Mouse (Mus musculus): ENCODE results near the gene Src.

Src gene

DNA sequence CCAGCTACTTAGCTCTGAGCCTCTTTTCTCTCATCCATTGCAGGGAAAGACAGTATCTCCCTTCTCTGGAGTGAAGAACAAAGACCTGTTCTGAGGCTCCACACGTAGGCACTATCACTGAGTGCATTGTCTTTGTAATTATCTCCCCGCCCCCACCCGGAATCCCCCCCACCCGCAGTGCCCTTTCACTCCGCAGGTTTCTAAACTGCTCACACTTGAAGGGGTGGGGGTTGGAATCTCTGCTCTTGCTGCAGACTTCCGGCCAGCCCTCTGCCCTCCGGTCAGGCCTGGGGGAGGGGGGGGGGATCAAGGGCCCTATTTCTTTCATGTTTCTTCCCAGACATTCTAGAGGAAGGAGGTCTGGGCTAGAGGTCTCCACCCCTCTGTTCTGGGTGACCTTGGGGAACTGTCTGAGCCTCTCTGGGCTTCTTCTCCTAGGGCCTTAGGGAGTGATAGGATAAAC is 396 bp downstream of the Src start:
- no peak for DNase-seq

DNA sequence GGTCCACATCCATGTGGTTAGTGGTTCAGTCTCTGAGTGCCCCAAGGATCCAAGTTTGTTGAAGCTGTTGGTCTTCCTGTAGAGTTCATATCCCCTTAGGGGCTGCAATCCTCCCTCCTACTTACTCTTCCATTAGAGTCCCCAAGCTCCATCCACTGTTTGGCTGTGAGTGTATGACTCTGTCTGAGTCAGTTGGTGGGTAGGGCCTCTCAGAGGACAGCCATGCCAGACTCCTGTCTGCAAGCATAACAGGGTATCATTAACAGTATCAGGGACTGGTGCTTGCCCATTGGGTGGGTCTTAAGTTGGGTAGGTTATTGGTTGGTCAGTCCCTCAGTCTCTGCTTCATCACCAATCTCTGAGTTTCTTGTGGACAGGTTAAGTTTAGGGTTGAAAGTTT is 1.3 kb downstream of the Src start:
- no peak for DNase-seq

DNA sequence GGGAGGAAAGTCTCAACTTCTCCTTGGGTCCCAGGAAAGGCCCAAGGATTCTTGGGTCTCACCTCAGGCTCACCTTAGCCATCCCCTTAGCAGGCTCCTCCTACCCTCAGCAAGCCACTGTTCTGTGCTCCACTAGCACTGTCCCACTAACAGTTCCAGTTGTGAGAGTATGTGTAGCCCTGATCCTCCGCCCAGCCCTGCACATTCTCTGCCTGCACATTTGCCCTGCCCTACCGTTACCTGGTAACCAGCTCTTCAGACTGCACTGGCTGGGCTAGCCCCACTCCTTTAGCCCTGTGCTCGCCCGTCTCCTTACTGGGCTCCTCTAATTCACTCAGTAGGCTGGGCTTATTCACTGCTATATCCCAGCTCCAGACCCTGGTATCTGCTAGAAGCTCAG is 2.2 kb downstream of the Src start:
- no peak for DNase-seq

DNA sequence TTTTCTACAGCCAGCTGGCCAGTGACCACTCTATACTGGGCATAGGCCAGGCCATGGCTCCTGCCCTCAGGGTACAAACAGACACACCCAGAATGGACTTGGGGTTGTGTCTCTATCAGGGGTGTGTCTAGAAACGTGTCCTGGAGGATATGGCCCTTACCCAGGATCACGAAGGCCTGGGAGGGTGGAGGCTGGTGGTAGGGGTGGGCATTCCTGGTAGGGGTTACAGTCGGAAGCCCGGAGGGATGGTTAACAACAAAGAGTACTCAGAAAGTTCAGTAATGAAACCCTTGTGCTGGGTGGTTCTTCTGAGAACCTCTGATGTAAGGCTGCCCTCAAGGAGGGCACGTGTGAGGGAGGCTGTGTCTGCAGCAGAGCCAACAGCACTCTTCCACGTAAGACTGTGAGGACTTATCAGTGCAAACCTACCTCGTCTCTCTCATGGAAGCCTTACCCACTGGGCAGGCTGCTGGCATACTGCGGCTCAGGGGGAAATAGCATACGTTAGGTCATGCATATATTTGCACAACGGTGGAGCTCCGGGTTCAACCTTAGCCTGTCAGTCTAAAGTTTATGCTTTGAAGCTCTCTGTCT is 3.9 kb downstream of the Src start:
- DNase-seq: no peak

DNA sequence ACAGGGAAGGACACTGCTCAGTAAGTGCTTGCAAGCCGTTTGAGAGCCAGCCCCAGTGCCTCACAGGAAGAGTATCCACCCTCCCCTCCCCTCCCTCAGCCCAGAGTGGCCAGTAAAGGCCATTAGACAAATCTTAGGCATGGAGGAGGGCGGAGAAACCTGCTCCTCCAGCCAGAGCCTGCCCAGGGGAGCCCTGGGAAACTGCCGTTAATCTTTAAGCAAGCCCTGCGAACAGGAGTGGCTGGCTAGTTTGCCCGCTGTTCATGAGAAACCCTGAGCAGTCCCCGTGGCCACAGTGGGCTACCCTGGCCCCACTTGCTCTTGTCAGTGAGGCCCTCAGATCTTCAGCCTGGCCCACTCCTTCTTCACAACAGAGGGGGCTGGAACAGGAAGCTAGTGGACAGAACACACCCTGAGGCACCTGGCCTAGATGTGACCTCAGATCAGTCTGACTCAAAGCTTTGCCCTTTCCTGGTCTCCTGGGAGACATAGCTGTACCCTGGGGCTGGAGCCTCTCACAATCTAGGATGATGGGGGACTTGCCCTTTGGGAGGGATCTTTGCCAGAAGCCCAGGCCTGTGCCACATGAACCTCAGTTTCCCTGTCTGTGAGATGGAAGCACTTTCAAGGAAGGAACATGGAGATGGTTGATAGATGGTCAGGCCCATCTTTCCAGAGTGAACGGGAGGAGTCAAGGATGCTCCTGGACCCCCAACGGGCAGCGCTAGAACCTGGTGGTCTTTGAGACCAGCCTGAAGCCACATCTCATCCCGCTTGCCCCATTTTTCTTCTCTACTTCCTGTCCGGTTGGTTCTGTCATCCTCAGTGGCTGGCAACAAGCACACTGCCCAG is 4.8 kb downstream of the Src start:
- no peak for DNase-seq

DNA sequence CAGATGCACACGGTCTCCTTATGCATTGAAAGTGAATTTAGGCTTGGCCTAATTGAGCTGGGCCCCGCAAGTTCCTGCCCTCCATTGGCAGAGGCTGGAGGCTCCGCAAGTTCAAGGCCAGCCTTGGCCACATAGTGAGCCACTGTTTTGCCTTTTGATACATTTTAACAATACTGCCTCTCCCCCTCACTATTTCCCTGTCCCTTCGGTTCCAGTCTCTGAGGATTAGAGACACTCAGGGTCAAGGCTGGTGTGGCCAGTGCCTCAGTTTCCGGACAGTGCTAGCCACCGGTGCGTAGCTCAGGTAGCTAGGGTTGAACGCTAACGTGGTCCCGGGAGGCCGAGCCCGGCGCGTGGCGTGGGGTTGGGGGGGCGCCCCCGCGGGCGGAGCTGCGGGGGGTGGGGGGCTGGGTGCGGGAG is 5.5 kb downstream of the Src start:
- no peak for DNase-seq

DNA sequence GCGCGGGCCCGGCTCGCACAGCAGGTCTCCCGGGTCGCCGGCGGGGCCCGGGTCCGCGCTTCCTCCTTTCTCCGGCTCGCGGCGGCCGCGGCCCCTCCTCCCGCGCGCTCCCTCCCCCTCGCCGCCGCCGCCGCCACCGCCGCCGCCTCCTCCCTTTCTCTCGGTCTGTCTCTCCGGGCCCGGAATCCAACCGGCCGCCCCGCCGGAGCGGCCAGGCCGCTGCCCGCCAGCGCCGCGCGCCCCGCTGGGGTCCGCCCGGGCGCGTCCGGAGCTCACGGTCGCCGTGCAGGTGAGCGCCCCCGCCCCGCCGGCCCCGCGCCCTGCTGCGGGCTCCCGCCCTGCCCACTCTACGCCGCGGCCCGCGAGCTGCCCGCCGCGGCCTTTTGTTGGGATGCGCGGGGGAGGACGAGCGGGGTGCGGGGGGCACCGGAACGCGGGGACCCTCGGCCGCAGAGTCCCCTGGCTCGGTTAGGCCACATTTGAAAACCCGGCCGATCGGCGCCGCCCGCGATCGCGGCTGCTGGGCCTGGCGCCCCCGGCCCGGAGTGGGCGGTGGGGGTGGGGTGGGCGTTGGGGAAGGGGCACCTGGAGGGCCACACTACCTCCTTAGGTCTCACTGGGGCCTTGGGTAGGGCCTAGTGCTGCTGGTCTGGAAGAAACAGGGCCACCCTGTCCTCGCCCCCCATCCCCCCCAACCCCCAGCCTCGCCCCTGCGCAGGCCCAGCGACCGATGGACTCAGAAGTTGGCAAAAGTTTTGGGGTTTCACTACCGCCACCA is 6.1 kb downstream of the Src start:
- peak; percentile 60 for DNase-seq

DNA sequence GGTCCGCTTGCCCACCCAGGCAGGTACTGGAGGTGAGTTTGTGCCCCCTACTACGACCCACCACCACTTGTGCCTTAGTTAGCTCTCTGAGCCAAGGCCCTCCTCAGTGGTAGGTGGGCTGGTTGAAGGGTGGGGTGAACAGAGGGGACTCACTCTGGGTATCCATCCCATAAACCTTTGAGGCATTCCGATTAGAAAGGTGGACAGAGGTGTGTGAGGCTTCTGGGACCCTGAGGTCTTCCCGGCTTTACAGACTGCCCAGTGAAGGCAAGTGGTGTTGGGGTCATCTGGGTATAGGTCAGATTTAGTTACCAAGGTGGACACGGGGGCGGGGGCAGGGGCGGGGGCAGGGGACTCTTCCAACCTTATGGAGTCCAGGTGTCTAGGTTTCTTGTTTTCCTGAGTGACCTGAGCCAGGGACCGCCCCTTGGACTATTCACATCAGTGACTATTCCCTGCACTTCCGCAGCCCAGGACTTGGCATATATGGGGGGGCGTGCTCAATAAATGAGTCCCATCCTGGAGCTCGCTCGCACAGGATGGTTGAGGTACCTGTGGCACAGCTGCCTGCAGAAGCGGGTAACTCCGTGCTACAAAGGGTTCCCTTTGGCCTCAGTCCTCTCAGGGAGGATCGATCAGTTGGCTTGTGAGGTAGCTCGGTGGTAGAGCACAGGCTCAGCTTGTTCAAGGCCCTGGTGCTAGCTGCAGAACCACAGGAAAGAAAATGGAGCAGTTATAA is 6.8 kb downstream of the Src start:
- DNase-seq: no peak

DNA sequence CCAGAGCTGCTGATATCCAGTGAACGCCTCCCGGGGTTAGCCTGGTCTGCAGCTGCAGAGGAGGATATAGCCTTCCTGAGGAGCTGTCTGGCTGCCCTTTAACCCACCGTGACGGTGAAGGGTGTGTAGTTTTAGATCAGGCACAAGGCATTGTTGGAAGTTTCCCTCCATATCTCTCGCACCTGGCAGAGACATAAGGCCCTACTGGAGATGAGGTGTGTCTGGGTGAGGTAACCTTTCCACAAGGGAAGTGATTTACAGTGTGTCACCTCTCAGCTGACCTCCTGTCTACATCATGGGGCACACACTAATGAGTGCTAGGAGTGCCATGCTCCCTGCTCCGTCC is 7.4 kb downstream of the Src start:
- DNase-seq: no peak

DNA sequence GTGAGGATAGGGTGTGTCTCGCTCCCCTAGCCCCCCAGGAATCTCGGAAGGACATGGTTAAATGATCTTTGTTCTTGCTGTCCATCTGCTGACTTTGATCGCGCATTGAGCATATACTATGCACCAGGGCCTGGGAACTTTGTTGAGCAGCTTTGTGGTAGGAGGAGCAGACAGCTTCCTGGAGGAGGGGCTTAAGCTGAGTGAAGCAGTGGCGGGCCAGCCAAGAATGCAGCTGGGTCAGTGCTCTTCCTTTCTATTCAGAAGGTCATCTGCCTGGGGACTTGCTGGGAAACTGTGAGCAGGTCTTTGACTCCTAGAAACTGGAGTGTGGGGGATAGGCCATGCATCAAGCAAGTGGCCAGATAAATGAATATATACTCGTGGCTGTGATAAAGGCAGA is 7.9 kb downstream of the Src start:
- no peak for DNase-seq

DNA sequence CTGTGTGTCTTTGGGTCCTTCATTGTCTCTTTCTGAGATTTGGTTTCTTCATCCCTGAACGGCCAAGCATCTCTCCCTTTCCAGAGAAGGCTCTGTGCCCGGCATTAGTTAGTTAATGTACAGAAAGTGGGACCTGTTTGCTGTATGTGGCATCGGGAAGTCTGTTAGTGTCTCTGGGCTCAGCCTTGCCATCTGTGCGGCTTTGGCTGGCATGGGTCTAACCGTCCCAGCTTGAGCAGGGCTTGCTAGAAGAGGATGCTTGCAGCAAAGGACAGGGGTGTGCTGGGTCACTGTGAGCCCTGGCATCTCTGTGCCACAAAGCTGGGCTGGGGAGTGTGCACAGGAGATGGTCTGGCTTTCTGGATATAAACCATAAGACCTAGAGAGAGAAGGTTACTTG is 8.9 kb downstream of the Src start:
- no peak for DNase-seq

DNA sequence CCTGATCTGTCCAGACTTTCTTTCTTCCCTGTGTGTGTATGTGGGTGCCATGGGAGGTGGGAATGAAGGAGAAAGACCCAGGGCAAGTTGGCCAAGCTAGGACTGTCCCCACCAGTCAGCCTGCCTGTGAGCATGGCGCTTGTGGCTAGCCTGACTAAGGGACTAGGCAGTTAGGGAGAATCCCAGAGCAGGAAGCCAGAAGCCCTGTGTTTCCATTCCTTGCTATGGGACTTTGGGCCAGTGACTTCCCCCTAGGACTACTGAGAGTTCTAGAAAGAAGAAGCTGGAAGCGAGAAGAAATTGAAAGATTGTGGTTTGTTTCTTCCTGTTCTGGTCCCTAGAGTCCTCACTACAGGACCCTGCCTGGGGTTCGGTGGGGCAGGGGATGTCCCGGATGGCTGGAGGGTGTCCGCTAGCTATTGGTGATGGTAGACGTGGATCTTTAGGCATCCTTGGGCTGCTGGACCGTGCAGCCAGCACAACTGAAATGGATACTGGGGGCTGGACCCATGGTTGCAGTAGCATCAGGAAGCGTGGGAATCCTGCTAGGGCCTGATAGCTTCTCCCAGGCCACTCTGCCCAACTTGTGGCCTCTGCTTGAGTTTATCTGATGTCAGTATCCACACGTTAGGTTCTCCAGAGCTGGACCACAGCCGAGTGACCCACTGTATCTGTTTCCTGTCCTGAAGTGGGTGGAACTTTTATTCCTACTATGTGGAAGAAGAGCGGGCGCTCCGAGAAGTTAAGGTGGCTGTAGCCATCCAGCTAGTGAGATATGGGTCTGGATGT is 10.3 kb downstream of the Src start:
- DNase-seq: no peak

DNA sequence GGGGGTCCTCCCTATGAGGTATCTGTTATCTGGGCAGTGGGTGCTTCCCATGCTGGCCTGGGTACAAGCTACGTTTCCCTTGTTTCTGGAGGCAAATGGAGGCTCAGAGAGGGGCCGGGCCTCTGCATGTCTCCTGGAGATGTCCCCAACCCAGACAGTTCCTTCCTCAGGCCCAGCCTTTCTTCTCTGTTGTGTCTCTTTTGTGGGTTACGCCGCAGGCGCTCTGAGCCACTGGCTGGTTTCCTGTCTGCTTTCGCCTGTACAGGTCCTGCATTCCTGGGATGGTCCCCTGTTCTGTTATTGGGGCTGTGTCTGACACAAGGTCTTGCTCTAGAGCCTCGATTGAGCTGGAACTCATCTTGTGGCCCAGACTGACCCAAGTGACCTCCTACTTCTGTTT is 11.5 kb downstream of the Src start:
- no peak for DNase-seq

DNA sequence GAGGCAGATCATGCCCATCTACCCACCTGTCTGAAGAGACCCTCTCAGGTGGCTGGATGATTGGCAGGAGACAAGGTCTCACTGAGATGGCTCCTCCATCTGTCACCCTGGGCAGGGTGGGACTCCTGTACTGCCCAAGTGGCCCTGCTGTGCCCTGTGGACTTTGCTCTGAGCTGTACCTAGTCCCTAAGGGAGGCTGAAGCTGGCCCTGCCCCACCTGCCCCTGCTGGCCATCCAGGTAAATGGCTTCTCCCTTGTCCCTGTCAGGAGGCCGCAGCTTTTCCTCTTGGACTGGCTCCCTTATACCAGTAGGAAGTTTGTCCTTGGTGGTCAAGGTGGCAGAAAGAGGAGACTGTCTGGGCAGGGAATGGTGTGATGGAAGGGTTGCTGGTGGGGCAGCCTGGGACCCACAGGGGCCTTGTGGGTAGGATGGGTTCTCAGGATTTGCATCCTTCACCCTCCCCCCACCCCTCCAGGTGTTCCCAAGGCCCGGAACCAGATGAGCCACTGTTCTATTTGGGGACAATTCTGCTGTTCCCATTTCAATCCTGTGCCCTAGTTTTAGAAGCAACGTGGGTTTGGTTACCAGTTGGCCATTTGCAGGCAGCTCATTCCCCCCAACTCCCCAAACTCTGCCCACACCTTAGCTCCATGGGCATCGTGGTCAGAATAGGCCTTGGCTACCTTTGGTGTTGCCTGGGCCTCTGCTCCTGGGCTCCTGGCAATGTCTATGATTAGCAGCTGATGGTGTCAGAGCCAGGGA is 12.6 kb downstream of the Src start:
- DNase-seq: no peak

DNA sequence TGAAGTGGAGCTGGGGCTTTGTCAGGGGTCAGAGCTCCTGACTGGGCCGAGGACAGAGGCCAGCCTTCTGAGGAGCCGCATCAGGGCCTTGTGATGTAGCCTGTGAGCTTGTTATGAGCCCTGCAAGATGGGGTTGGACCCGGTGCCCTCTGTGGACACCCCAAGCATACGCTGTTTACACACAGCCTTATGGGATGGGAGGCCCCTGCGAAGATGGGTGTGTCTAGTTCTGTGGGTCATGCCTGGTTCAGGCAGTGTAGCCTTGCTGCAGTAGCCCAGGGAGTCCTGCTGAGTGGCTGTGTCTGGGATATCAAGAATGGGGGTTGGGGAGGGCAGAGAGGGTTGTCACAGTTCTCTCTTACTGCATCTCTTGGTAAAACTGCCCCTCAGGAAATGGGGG is 13.7 kb downstream of the Src start:
- no peak for DNase-seq

DNA sequence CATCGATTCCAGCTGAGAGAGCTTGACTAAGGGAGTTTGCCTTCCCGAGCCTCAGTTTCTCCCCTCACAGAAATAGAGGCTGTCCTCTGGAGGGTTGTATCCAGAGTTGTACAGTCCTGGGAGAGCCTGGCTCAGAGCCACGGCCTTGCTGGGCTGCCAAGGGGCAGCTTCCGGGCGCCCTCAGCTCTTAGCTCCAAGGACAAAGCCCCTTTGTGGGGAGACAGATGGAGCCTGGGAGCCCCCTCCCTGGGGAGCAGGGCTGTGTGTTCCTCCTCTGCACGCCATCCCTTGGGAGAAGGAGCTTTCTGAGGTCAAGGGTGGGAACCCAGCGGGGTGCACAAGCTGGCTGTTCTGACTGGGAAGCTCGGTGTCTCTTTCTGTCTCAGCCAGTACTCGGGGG is 14.2 kb downstream of the Src start:
- DNase-seq: no peak

DNA sequence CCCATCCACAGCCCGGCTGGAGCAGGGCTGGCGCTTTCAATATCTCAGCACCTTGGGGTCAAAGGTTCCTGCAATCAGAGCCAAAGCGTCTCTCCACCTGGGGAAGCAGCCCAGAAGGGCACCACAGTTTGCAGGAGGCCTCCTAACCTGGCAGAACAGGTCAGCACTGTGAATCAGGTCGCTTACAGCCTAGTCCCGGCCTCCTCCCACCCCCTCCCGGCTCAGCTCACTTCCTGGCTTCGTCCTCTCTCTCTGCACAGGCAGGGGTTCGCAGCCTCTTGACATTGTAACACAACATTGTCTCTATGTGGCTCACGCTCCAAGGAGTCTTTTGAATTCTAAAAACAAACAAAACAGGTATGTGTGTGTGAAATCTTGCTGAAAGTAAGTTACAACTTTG is 15.8 kb downstream of the Src start:
- DNase-seq: no peak

DNA sequence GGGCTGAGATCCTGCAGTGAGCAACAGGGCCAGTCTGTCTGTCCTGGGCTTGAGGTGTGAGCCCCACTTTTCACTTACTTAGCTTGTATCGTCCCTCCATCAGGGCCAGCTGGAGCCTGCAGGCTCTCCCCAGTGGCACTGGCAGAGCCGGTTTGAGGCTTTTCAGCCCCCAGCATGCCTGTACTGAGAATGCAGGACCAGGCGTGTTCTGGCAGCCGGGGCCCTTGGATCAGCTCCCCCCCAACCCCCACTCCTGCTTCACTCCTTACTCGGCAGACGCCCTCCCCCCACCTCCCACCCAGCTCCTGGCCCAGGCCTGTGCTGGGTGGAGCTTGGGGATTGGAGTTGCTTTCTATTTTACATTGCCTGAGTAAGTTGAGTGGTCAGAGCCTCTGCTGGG is 16.3 kb downstream of the Src start:
- no peak for DNase-seq

DNA sequence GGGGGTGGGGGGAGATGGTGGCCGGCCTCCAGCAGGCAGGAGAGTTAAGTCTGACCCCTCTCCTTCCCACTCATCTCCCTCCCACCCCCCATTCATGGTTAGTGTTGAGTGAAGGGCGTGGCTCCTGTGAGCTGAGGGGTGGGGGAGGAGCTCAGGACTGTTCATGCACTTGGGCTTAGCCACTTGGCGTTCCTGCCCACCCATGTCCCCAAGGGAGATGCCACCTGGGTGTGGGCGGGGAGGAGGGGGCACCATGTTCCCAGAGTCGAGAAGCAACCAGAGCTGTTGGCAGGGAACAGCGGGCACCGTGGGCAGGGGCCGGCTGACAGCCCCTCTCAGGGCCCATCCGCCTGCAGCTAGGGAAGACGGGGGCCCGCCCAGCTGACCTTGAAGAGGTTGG is 18.3 kb downstream of the Src start:
- no peak for DNase-seq

DNA sequence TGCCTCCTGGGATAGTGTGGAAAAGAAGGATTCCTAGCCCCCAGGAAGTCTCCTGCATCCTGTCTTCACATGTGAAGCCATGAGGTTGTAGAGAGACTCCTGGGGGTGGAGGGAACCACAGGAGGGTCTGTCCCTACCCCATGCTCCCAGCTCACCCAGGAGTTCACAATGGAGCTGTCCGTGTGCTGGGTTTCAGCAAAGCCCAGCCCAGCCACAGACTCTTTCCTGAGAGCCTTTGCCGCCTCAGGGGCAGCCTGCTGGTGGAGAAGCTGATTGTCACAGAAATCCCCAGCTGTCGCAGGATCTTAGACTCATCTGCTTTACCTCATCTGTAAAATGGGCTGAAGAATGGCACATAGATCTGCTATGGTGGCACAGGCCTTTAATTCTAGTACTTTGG is 18.9 kb downstream of the Src start:
- DNase-seq: no peak

DNA sequence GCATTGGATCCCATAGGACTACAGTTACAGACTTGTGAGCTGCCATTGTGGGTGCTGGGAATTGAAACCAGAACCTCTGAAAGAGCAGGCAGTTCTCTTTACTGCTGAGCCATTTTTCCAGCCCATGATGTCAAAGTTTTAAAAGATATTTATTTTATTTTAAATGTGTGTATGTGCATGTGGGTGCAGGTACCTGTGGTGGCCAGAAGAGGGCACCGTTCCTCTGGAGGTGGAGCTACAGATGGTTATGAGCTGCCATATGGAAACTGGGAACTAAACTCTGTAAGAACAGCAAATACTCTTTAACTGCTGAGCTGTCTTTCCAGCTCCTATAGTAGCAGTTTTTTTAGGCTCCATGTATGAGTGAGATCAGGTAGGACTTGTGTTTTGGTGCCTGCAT is 23.1 kb downstream of the Src start:
- DNase-seq: no peak

Data from thymus, postnatal 4 days (tissue).